Mouse (Mus musculus): ENCODE results near the gene Yod1.

Gene Yod1

GRCm38 (mm10) chr1:130770487-130770886, 53.4 kb downstream of the Yod1 start:
- DNase-seq (ENCODE audit: low read depth, low spot score) = no peak

GRCm38 (mm10) chr1:130770981-130771494, 53.9 kb downstream of the Yod1 start:
- no peak for DNase-seq (ENCODE audit: low read depth, low spot score)
